Mouse (Mus musculus): ENCODE data around the gene Soat2. TPM values are rescaled to one million over a fixed set of nuclear protein-coding genes. Genes with fewer than 3 reads are reported as not detected.

Gene Soat2
- polyA plus RNA-seq, 1 experiment: 0.43 TPM

- Histone ChIP-seq H3K4me2 (ENCODE audit: low read depth) (no peak overlapping the region), H3K27me3 (ENCODE audit: control insufficient read depth, insufficient read depth, insufficient read length) (no peaks in the 10 kb centered on the region), H3K79me2 (ENCODE audit: control insufficient read depth, insufficient read depth) (no peaks in the 10 kb centered on the region), H3ac (ENCODE audit: control insufficient read depth, insufficient read length) (no peak overlapping the region), H3K4me3 (no peak overlapping the region), H3K36me3 (ENCODE audit: control insufficient read depth, insufficient read depth) (no peaks in the 10 kb centered on the region)
- TF ChIP-seq CEBPB (IDR thresholded peaks at IDR 0.05; ENCODE audit: insufficient read depth, poor library complexity, severe bottlenecking): no peak
- no peak for TF ChIP-seq MYOG (IDR thresholded peaks at IDR 0.05; ENCODE audit: control insufficient read depth in 1 of 3, insufficient read depth in 1 of 3, insufficient read length in 2 of 3, low read depth in 2 of 3)
- TF ChIP-seq TCF12 (IDR thresholded peaks at IDR 0.05; ENCODE audit: insufficient read depth, poor library complexity, severe bottlenecking): no peak
- TF ChIP-seq REST (IDR thresholded peaks at IDR 0.05; ENCODE audit: insufficient read depth, insufficient read length): no peak
- TF ChIP-seq E2F4 (IDR thresholded peaks at IDR 0.05; ENCODE audit: insufficient read depth): no peak
- no peak for TF ChIP-seq TCF3 (IDR thresholded peaks at IDR 0.05; ENCODE audit: insufficient read length, low read depth)
- TF ChIP-seq MAX (IDR thresholded peaks at IDR 0.05; ENCODE audit: low read depth): no peak
- no peak for TF ChIP-seq POLR2AphosphoS2 (IDR thresholded peaks at IDR 0.05; ENCODE audit: insufficient read length, low read depth)
- TF ChIP-seq POLR2A (IDR thresholded peaks at IDR 0.05; ENCODE audit: insufficient read length, low read depth): no peak
- no peak for TF ChIP-seq SRF (IDR thresholded peaks at IDR 0.05; ENCODE audit: control insufficient read depth, insufficient read length, low read depth)
- no peak for TF ChIP-seq MYOD1 (IDR thresholded peaks at IDR 0.05; ENCODE audit: control insufficient read depth in 1 of 3, insufficient read length in 2 of 3, low read depth in 2 of 3)
- no peak for TF ChIP-seq USF1 (IDR thresholded peaks at IDR 0.05; ENCODE audit: low read depth)
These were observed 29.6 kb downstream of the Soat2 start for GRCm38 (mm10) chr15:102179924-102180323.

GRCm38 (mm10) chr15:102183076-102183475 lies 32.8 kb downstream of the Soat2 start:
- no peak for TF ChIP-seq MAX (IDR thresholded peaks at IDR 0.05; ENCODE audit: low read depth)
- TF ChIP-seq POLR2A (IDR thresholded peaks at IDR 0.05; ENCODE audit: insufficient read length, low read depth): no peak
- TF ChIP-seq USF1 (IDR thresholded peaks at IDR 0.05; ENCODE audit: low read depth): no peak
- TF ChIP-seq E2F4 (IDR thresholded peaks at IDR 0.05; ENCODE audit: insufficient read depth): no peak
- TF ChIP-seq MYOD1 (IDR thresholded peaks at IDR 0.05; ENCODE audit: control insufficient read depth in 1 of 3, insufficient read length in 2 of 3, low read depth in 2 of 3): no peak
- TF ChIP-seq CEBPB (IDR thresholded peaks at IDR 0.05; ENCODE audit: insufficient read depth, poor library complexity, severe bottlenecking): no peak
- TF ChIP-seq POLR2AphosphoS2 (IDR thresholded peaks at IDR 0.05; ENCODE audit: insufficient read length, low read depth): no peak
- H3ac ChIP-seq (ENCODE audit: control insufficient read depth, insufficient read length): no peak overlapping the region
- no peaks in the 10 kb centered on the region for H3K36me3 ChIP-seq (ENCODE audit: control insufficient read depth, insufficient read depth)
- no peaks in the 10 kb centered on the region for H3K79me2 ChIP-seq (ENCODE audit: control insufficient read depth, insufficient read depth)
- no peak overlapping the region for H3K4me3 ChIP-seq
- H3K4me2 ChIP-seq (ENCODE audit: low read depth): no peak overlapping the region
- no peaks in the 10 kb centered on the region for H3K27me3 ChIP-seq (ENCODE audit: control insufficient read depth, insufficient read depth, insufficient read length)

- H3K4me3 ChIP-seq: no peak overlapping the region
- TF ChIP-seq POLR2AphosphoS2 (IDR thresholded peaks at IDR 0.05; ENCODE audit: insufficient read length, low read depth) (no peak), MYOD1 (IDR thresholded peaks at IDR 0.05; ENCODE audit: control insufficient read depth in 1 of 3, insufficient read length in 2 of 3, low read depth in 2 of 3) (no peak), MYOG (IDR thresholded peaks at IDR 0.05; ENCODE audit: control insufficient read depth in 1 of 3, insufficient read depth in 1 of 3, insufficient read length in 2 of 3, low read depth in 2 of 3) (no peak), E2F4 (IDR thresholded peaks at IDR 0.05; ENCODE audit: insufficient read depth) (no peak), REST (IDR thresholded peaks at IDR 0.05; ENCODE audit: insufficient read depth, insufficient read length) (no peak), MAX (IDR thresholded peaks at IDR 0.05; ENCODE audit: low read depth) (no peak), CEBPB (IDR thresholded peaks at IDR 0.05; ENCODE audit: insufficient read depth, poor library complexity, severe bottlenecking) (no peak), SRF (IDR thresholded peaks at IDR 0.05; ENCODE audit: control insufficient read depth, insufficient read length, low read depth) (no peak), TCF12 (IDR thresholded peaks at IDR 0.05; ENCODE audit: insufficient read depth, poor library complexity, severe bottlenecking) (no peak), POLR2A (IDR thresholded peaks at IDR 0.05; ENCODE audit: insufficient read length, low read depth) (no peak), TCF3 (IDR thresholded peaks at IDR 0.05; ENCODE audit: insufficient read length, low read depth) (no peak), USF1 (IDR thresholded peaks at IDR 0.05; ENCODE audit: low read depth) (no peak)
- H3K27me3 ChIP-seq (ENCODE audit: control insufficient read depth, insufficient read depth, insufficient read length): no peaks in the 10 kb centered on the region
- H3K4me2 ChIP-seq (ENCODE audit: low read depth): no peak overlapping the region
- H3ac ChIP-seq (ENCODE audit: control insufficient read depth, insufficient read length): no peak overlapping the region
- no peaks in the 10 kb centered on the region for H3K79me2 ChIP-seq (ENCODE audit: control insufficient read depth, insufficient read depth)
- H3K36me3 ChIP-seq (ENCODE audit: control insufficient read depth, insufficient read depth): no peaks in the 10 kb centered on the region
These were observed 35.9 kb downstream of the Soat2 start for GRCm38 (mm10) chr15:102186239-102186638.

- Histone ChIP-seq H3K4me2 (ENCODE audit: low read depth) (no peak overlapping the region), H3K27me3 (ENCODE audit: control insufficient read depth, insufficient read depth, insufficient read length) (no peaks in the 10 kb centered on the region), H3K4me3 (no peak overlapping the region), H3K36me3 (ENCODE audit: control insufficient read depth, insufficient read depth) (no peaks in the 10 kb centered on the region), H3ac (ENCODE audit: control insufficient read depth, insufficient read length) (no peak overlapping the region), H3K79me2 (ENCODE audit: control insufficient read depth, insufficient read depth) (no peaks in the 10 kb centered on the region)
- TF ChIP-seq TCF12 (IDR thresholded peaks at IDR 0.05; ENCODE audit: insufficient read depth, poor library complexity, severe bottlenecking) (no peak), MAX (IDR thresholded peaks at IDR 0.05; ENCODE audit: low read depth) (no peak), CEBPB (IDR thresholded peaks at IDR 0.05; ENCODE audit: insufficient read depth, poor library complexity, severe bottlenecking) (no peak), TCF3 (IDR thresholded peaks at IDR 0.05; ENCODE audit: insufficient read length, low read depth) (no peak), MYOG (IDR thresholded peaks at IDR 0.05; ENCODE audit: control insufficient read depth in 1 of 3, insufficient read depth in 1 of 3, insufficient read length in 2 of 3, low read depth in 2 of 3) (no peak), MYOD1 (IDR thresholded peaks at IDR 0.05; ENCODE audit: control insufficient read depth in 1 of 3, insufficient read length in 2 of 3, low read depth in 2 of 3) (no peak), REST (IDR thresholded peaks at IDR 0.05; ENCODE audit: insufficient read depth, insufficient read length) (no peak), POLR2AphosphoS2 (IDR thresholded peaks at IDR 0.05; ENCODE audit: insufficient read length, low read depth) (no peak), SRF (IDR thresholded peaks at IDR 0.05; ENCODE audit: control insufficient read depth, insufficient read length, low read depth) (no peak), POLR2A (IDR thresholded peaks at IDR 0.05; ENCODE audit: insufficient read length, low read depth) (no peak), USF1 (IDR thresholded peaks at IDR 0.05; ENCODE audit: low read depth) (no peak), E2F4 (IDR thresholded peaks at IDR 0.05; ENCODE audit: insufficient read depth) (no peak)
These were observed 37.8 kb downstream of the Soat2 start for GRCm38 (mm10) chr15:102188096-102188495.
